Mouse (Mus musculus): ENCODE data around the gene Rps6kb2. TPM values are rescaled to one million over a fixed set of nuclear protein-coding genes. Genes with fewer than 3 reads are reported as not detected.

Gene Rps6kb2
- polyA plus RNA-seq, 1 experiment, result 59.5 TPM

GRCm38 (mm10) chr19:4121097-4121805 is 41.9 kb downstream of the Rps6kb2 start:
- DNase-seq (ENCODE audit: low read depth), result peak; percentile 99
- no peak for TF ChIP-seq CTCF (IDR thresholded peaks at IDR 0.05; ENCODE audit: borderline replicate concordance, extremely low read depth, insufficient read depth, insufficient read length)
- 0 out of 2 replicates have a peak, but pooled peaks have one; percentile 16 for TF ChIP-seq POLR2A (IDR thresholded peaks at IDR 0.05; ENCODE audit: borderline replicate concordance, extremely low read depth, insufficient read depth, insufficient read length, poor library complexity, severe bottlenecking)

- TF ChIP-seq CTCF (IDR thresholded peaks at IDR 0.05; ENCODE audit: borderline replicate concordance, extremely low read depth, insufficient read depth, insufficient read length) (no peak), POLR2A (IDR thresholded peaks at IDR 0.05; ENCODE audit: borderline replicate concordance, extremely low read depth, insufficient read depth, insufficient read length, poor library complexity, severe bottlenecking) (no peak)
- no peak for DNase-seq (ENCODE audit: low read depth)
Measured at GRCm38 (mm10) chr19:4120496-4120895, 42.7 kb downstream of the Rps6kb2 start.

DNA sequence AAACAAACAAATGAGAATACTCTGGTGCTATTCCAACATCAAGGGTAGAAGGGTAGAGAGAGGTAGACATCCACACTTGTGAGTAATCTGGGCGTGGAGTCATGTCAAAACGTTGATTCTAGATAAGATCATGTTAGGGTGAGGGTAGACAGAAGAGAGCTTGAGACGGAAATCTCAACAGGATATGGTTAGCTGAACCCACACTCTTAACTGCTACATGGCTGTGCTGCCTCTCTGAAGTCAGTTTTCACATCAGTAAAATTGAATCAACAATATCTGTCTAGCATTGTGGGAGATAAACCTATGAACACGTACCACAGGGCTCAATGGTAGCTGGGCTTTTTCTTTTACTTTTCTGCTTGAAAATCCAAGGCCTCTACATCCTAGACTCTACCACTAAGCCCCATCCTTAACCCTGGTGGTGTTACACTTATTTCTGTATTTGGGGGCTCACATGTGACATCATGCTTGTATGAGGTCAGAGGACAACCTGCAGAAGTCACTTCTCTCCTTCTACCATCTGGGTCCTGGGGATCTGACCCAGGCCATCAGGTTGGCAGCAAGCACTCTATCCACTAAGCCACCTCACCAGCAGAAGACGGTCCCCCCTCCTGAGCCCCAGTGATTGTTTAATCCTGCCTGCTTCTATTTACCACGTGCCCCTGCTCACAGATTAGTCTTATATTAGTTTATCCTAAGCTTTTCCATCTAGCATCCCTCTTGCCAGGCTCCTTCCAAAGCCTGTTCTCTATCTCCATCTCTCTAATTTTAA is 43.3 kb downstream of the Rps6kb2 start:
- DNase-seq (ENCODE audit: low read depth), result no peak
- no peak for TF ChIP-seq POLR2A (IDR thresholded peaks at IDR 0.05; ENCODE audit: borderline replicate concordance, extremely low read depth, insufficient read depth, insufficient read length, poor library complexity, severe bottlenecking)
- no peak for TF ChIP-seq CTCF (IDR thresholded peaks at IDR 0.05; ENCODE audit: borderline replicate concordance, extremely low read depth, insufficient read depth, insufficient read length)

GRCm38 (mm10) chr19:4118350-4118749 is 44.8 kb downstream of the Rps6kb2 start:
- DNase-seq (ENCODE audit: low read depth), result no peak
- TF ChIP-seq POLR2A (IDR thresholded peaks at IDR 0.05; ENCODE audit: borderline replicate concordance, extremely low read depth, insufficient read depth, insufficient read length, poor library complexity, severe bottlenecking) (no peak), CTCF (IDR thresholded peaks at IDR 0.05; ENCODE audit: borderline replicate concordance, extremely low read depth, insufficient read depth, insufficient read length) (no peak)

- DNase-seq (ENCODE audit: low read depth), result no peak
- TF ChIP-seq CTCF (IDR thresholded peaks at IDR 0.05; ENCODE audit: borderline replicate concordance, extremely low read depth, insufficient read depth, insufficient read length) (no peak), POLR2A (IDR thresholded peaks at IDR 0.05; ENCODE audit: borderline replicate concordance, extremely low read depth, insufficient read depth, insufficient read length, poor library complexity, severe bottlenecking) (no peak)
Measured at GRCm38 (mm10) chr19:4117006-4117405, 46.1 kb downstream of the Rps6kb2 start.

- TF ChIP-seq CTCF (IDR thresholded peaks at IDR 0.05; ENCODE audit: borderline replicate concordance, extremely low read depth, insufficient read depth, insufficient read length), result no peak
- TF ChIP-seq POLR2A (IDR thresholded peaks at IDR 0.05; ENCODE audit: borderline replicate concordance, extremely low read depth, insufficient read depth, insufficient read length, poor library complexity, severe bottlenecking), result no peak
- DNase-seq (ENCODE audit: low read depth), result no peak
Measured at GRCm38 (mm10) chr19:4115816-4116215, 47.3 kb downstream of the Rps6kb2 start.

- no peak for DNase-seq (ENCODE audit: low read depth)
- TF ChIP-seq POLR2A (IDR thresholded peaks at IDR 0.05; ENCODE audit: borderline replicate concordance, extremely low read depth, insufficient read depth, insufficient read length, poor library complexity, severe bottlenecking), result no peak
- TF ChIP-seq CTCF (IDR thresholded peaks at IDR 0.05; ENCODE audit: borderline replicate concordance, extremely low read depth, insufficient read depth, insufficient read length), result no peak
Measured at GRCm38 (mm10) chr19:4115144-4115543, 48.0 kb downstream of the Rps6kb2 start.

GRCm38 (mm10) chr19:4114551-4114950 is 48.6 kb downstream of the Rps6kb2 start:
- no peak for DNase-seq (ENCODE audit: low read depth)
- TF ChIP-seq CTCF (IDR thresholded peaks at IDR 0.05; ENCODE audit: borderline replicate concordance, extremely low read depth, insufficient read depth, insufficient read length), result no peak
- TF ChIP-seq POLR2A (IDR thresholded peaks at IDR 0.05; ENCODE audit: borderline replicate concordance, extremely low read depth, insufficient read depth, insufficient read length, poor library complexity, severe bottlenecking), result no peak

GRCm38 (mm10) chr19:4113806-4114230 is 49.3 kb downstream of the Rps6kb2 start:
- no peak for DNase-seq (ENCODE audit: low read depth)
- TF ChIP-seq POLR2A (IDR thresholded peaks at IDR 0.05; ENCODE audit: borderline replicate concordance, extremely low read depth, insufficient read depth, insufficient read length, poor library complexity, severe bottlenecking) (no peak), CTCF (IDR thresholded peaks at IDR 0.05; ENCODE audit: borderline replicate concordance, extremely low read depth, insufficient read depth, insufficient read length) (no peak)

DNA sequence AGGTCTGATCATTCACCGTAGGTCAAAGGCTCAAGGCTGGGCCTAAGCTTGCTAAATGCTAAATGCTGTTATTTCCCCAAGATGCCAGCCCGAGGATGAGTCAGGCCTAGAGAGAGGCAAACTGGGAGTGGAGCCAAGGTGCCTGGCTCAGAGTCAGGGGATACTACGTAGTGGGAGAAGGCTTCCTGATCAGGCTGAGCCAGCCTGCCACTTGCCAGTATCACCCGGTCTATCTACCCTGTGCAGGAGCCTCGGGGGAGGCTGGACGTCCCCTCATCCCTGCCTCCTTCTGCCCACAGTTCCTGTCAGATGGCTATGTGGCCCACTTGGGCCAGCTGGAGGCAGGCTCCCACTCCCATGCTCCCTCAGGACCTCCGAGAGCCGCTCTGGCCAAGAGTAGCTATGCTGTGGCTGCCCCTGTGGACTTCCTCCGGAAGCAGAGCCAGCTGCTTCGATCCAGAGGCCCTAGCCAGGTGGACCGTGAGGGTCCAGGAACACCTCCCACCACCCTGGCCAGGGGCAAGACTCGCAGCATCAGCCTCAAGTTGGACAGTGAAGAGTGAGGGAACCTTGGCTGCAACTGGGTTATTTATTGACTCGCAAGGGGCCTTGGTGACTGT is 49.9 kb downstream of the Rps6kb2 start:
- TF ChIP-seq POLR2A (IDR thresholded peaks at IDR 0.05; ENCODE audit: borderline replicate concordance, extremely low read depth, insufficient read depth, insufficient read length, poor library complexity, severe bottlenecking), result no peak
- TF ChIP-seq CTCF (IDR thresholded peaks at IDR 0.05; ENCODE audit: borderline replicate concordance, extremely low read depth, insufficient read depth, insufficient read length), result no peak
- peak; percentile 53 for DNase-seq (ENCODE audit: low read depth)

Data from brain, embryonic 14.5 days (tissue).